ENCODE assay signal across 8 mouse cellular contexts in the genomic region with DNA sequence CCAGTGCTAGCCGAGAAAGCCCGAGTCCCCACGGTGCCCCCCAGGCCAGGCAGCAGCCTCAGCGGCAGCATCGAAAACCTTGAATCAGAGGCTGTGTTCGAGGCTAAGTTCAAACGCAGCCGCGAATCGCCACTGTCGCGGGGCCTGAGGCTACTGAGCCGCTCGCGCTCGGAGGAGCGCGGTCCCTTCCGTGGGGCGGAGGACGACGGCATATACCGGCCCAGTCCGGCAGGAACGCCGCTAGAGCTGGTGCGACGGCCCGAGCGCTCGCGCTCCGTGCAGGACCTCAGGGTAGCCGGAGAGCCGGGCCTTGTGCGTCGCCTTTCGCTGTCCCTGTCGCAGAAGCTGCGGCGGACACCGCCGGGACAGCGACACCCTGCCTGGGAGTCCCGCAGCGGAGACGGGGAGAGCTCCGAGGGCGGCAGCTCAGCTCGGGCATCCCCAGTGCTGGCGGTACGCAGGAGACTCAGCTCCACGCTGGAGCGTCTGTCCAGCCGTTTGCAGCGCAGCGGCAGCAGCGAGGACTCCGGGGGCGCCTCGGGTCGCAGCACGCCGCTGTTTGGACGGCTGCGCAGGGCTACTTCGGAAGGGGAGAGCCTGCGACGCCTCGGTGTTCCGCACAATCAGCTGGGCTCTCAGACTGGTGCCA. TPM values are rescaled to one million over a fixed set of nuclear protein-coding genes. Genes with fewer than 3 reads are reported as not detected.
DNase-seq lines count a peak whose midpoint lies in the region; ATAC-seq and TF ChIP-seq lines count a peak whose summit lies in the region.

No protein-coding gene starts in this region.

- no peak overlapping the region for H3K27ac ChIP-seq in limb, embryonic 15.5 days
- no peak overlapping the region for H3K27ac ChIP-seq in olfactory bulb, adult 2 months (ENCODE audit: insufficient read depth, low read depth, low read length)

- 2% methylated on average over 70 of the region's 71 CpGs for WGBS in limb, embryonic 15.5 days
- WGBS in olfactory bulb, adult 2 months: 19% methylated on average over 71 of the region's 71 CpGs

- peaks cover 51% of the 10 kb centered on the region for H3K27me3 ChIP-seq in limb, embryonic 15.5 days

- H3K4me3 ChIP-seq in limb, embryonic 15.5 days: peak overlapping the region; percentile 34
- peak overlapping the region; percentile 8 for H3K4me3 ChIP-seq in olfactory bulb, adult 2 months (ENCODE audit: insufficient read depth, low read depth, low read length)

- peak overlapping the region; percentile 33 for H3K9ac ChIP-seq in limb, embryonic 15.5 days

- TF ChIP-seq POLR2A in olfactory bulb, adult 2 months (IDR thresholded peaks at IDR 0.05; ENCODE audit: insufficient read depth, low read depth, low read length): no peak

- peaks cover 19% of the 10 kb centered on the region; the same call in 1 of the 2 replicates for H3K36me3 ChIP-seq in limb, embryonic 15.5 days

- DNase-seq in cerebellum, postnatal 25 days: peak; percentile 64 to 70
- no peak for DNase-seq in cerebellum, adult 11 months
- peak; percentile 54 for DNase-seq in Muller cell, postnatal 12 days (ENCODE audit: inconsistent ontology term)
- peak; percentile 36 for DNase-seq in forelimb bud, embryonic 11.5 days (ENCODE audit: low read depth, low spot score)
- no peak for DNase-seq in spleen, adult 12 weeks (ENCODE audit: low spot score)
- DNase-seq in layer of hippocampus, postnatal 25 days (ENCODE audit: extremely low spot score in 1 of 2, low spot score in 1 of 2): no peak

- peak overlapping the region; percentile 50 for H3K4me2 ChIP-seq in limb, embryonic 15.5 days

- peak; percentile 36; the same call in 1 of the 2 replicates for ATAC-seq in limb, embryonic 15.5 days (ENCODE audit: insufficient number of reproducible peaks, low FRiP score, low TSS enrichment, low read depth)

- no peaks in the 10 kb centered on the region for H3K9me3 ChIP-seq in limb, embryonic 15.5 days

- TF ChIP-seq CTCF in olfactory bulb, adult 2 months (IDR thresholded peaks at IDR 0.05; ENCODE audit: insufficient read depth, low read depth, low read length): no peak

- H3K4me1 ChIP-seq in limb, embryonic 15.5 days: peaks cover 20% of the 10 kb centered on the region
- peaks cover 35% of the 10 kb centered on the region for H3K4me1 ChIP-seq in olfactory bulb, adult 2 months (ENCODE audit: control insufficient read depth, insufficient read depth, low read length)

RNA-seq across cellular contexts. Expression of a gene that starts 12.8 kb away (rescaled TPM):
- 94.6 and 97.0 TPM in 2 replicates for polyA plus RNA-seq in limb, embryonic 15.5 days (2015; fragmentation: Nextera tagmentation; extraction: Ambion mirVana)
- not detected in 2 replicates for polyA plus RNA-seq in olfactory bulb, adult 2 months (2012; ENCODE audit: insufficient read depth, insufficient read length, low replicate concordance, missing spikeins)
- total RNA-seq in layer of hippocampus, postnatal 25 days (2021): 10 to 100 TPM; 60.5 to 66.7 TPM

RNA-seq across cellular contexts. Expression of a gene that starts 27.3 kb away (rescaled TPM):
- polyA plus RNA-seq in limb, embryonic 15.5 days (2015; fragmentation: Nextera tagmentation; extraction: Ambion mirVana): 0.14 TPM in 2 replicates
- not detected in 2 replicates for polyA plus RNA-seq in olfactory bulb, adult 2 months (2012; ENCODE audit: insufficient read depth, insufficient read length, low replicate concordance, missing spikeins)
- 1 to 10 TPM; 8.9 to 9.9 TPM for total RNA-seq in layer of hippocampus, postnatal 25 days (2021)

RNA-seq across cellular contexts. Expression of a gene that starts 47.9 kb away (rescaled TPM):
- polyA plus RNA-seq in limb, embryonic 15.5 days (2015; fragmentation: Nextera tagmentation; extraction: Ambion mirVana): 15.4 and 16.3 TPM in 2 replicates
- polyA plus RNA-seq in olfactory bulb, adult 2 months (2012; ENCODE audit: insufficient read depth, insufficient read length, low replicate concordance, missing spikeins): not detected in 2 replicates
- total RNA-seq in layer of hippocampus, postnatal 25 days (2021): 100 to 1,000 TPM; 154 to 196 TPM

RNA-seq across cellular contexts. Expression of a gene that starts 56.2 kb away (rescaled TPM):
- polyA plus RNA-seq in limb, embryonic 15.5 days (2015; fragmentation: Nextera tagmentation; extraction: Ambion mirVana): 51.7 and 58.8 TPM in 2 replicates
- polyA plus RNA-seq in olfactory bulb, adult 2 months (2012; ENCODE audit: insufficient read depth, insufficient read length, low replicate concordance, missing spikeins): not detected in 2 replicates
- 10 to 100 TPM; 77.2 to 82.8 TPM for total RNA-seq in layer of hippocampus, postnatal 25 days (2021)

RNA-seq across cellular contexts. Expression of a gene that starts 56.4 kb away (rescaled TPM):
- polyA plus RNA-seq in limb, embryonic 15.5 days (2015; fragmentation: Nextera tagmentation; extraction: Ambion mirVana): 0.74 and 0.79 TPM in 2 replicates
- not detected in 2 replicates for polyA plus RNA-seq in olfactory bulb, adult 2 months (2012; ENCODE audit: insufficient read depth, insufficient read length, low replicate concordance, missing spikeins)
- total RNA-seq in layer of hippocampus, postnatal 25 days (2021): 10 to 100 TPM; 70.3 to 73.8 TPM

Comparison
In these comparisons a context has a peak if more than half of its experiments do, and no peak if none do; other contexts are left out.
1. DNase-seq: peak in cerebellum, postnatal 25 days (2 of 2), Muller cell, postnatal 12 days (single experiment) and forelimb bud, embryonic 11.5 days (single experiment); none in cerebellum, adult 11 months (single experiment), spleen, adult 12 weeks (single experiment) and layer of hippocampus, postnatal 25 days (0 of 2).
2. RNA of a gene that starts 12.8 kb away (polyA plus RNA-seq): 94.6 to 97.0 TPM in limb, embryonic 15.5 days; not detected in olfactory bulb, adult 2 months; every median in the first group is over 10 times any median in the second.
3. RNA of a gene that starts 47.9 kb away (polyA plus RNA-seq): 15.4 to 16.3 TPM in limb, embryonic 15.5 days; not detected in olfactory bulb, adult 2 months; every median in the first group is over 10 times any median in the second.